Mouse (Mus musculus) midbrain, postnatal 0 days (tissue): Measurements from ENCODE around the gene 4930562C15Rik. TPM values are rescaled to one million over a fixed set of nuclear protein-coding genes. Genes with fewer than 3 reads are reported as not detected.

Experiments used
- ATAC-seq: fragments of 200-750 bp; cut with Nextera tagmentation; 2 replicates; pipeline ENCODE4 v1.8.0; 2017; ENCODE audit warnings: moderate number of reproducible peaks, mild to moderate bottlenecking, moderate TSS enrichment, moderate library complexity; ENCODE audit not compliant: low FRiP score
- DNase-seq: peaks from one replicate; pipeline ENCODE4 v3.0.0-alpha.2; 2015; ENCODE audit warnings: low spot score
- H3K27ac ChIP-seq: fragments of 300-500 bp; sonication (generic); 2 replicates; pipeline ENCODE4 v1.5.1; 2014; ENCODE audit warnings: low read depth, mild to moderate bottlenecking, low read length, mixed read lengths
- H3K27me3 ChIP-seq: fragments of 300-500 bp; sonication (generic); 2 replicates; pipeline ENCODE4 v1.6.1; 2014; ENCODE audit warnings: low read length, control low read depth, mixed read lengths; ENCODE audit not compliant: insufficient read depth
- H3K36me3 ChIP-seq: fragments of 300-500 bp; sonication (generic); 2 replicates; pipeline ENCODE4 v1.6.1; 2014; ENCODE audit warnings: low read length, control low read depth, mixed read lengths; ENCODE audit not compliant: insufficient read depth
- H3K4me1 ChIP-seq: fragments of 300-500 bp; sonication (generic); 2 replicates; pipeline ENCODE4 v1.6.1; 2014; ENCODE audit warnings: mild to moderate bottlenecking, control low read depth, antibody characterized with exemption, low read length, mixed read lengths; ENCODE audit not compliant: insufficient read depth
- H3K4me2 ChIP-seq: fragments of 300-500 bp; sonication (generic); 2 replicates; pipeline ENCODE4 v1.6.1; 2014; ENCODE audit warnings: low read depth, mild to moderate bottlenecking, low read length, mixed read lengths; ENCODE audit not compliant: poor library complexity, severe bottlenecking
- H3K4me3 ChIP-seq: fragments of 300-500 bp; sonication (generic); 2 replicates; pipeline ENCODE4 v1.5.1; 2014; ENCODE audit warnings: low read depth, mild to moderate bottlenecking, low read length, moderate library complexity
- H3K9ac ChIP-seq: fragments of 300-500 bp; sonication (generic); replicated peaks from 2 replicates; pipeline ENCODE4 v1.6.1; 2014; ENCODE audit warnings: mild to moderate bottlenecking, low read length, moderate library complexity, mixed read lengths; ENCODE audit not compliant: poor library complexity, severe bottlenecking
- H3K9me3 ChIP-seq: fragments of 300-500 bp; sonication (generic); 2 replicates; pipeline ENCODE4 v1.6.1; 2016; ENCODE audit warnings: low read length, control low read depth
- CTCF ChIP-seq: IDR thresholded peaks from 2 replicates; pipeline ENCODE4 v1.5.1; 2016; ENCODE audit warnings: antibody characterized with exemption, mild to moderate bottlenecking
- WGBS: fragments of 180-500 bp; shearing (Covaris S2); extraction: QIAGEN DNeasy Blood & Tissue Kit; methylation state at CpG from one replicate; pipeline ENCODE4 v1.1.7; 2014; 5-methylcytosine and 5-hydroxymethylcytosine counted together
- polyA plus RNA-seq: library from polyadenylated mRNA; unstranded; fragments of >200 nt; fragmentation: Nextera tagmentation; extraction: Ambion mirVana; gene quantifications from 2 replicates; pipeline ENCODE4 v1.2.1, GENCODE M21; 2015
- total RNA-seq: library from RNA; depleted of rRNA; stranded (reverse); fragments of >200 nt; gene quantifications from 2 replicates; pipeline ENCODE4 v1.2.3, GENCODE M21; 2014

4930562C15Rik gene
- total and polyA plus RNA-seq, 2 experiments from 2014 or later: 0.47 TPM; not detected in 1

- DNase-seq (peak; percentile 100), ATAC-seq (peak; percentile 90)
- Histone ChIP-seq H3K27me3 (no peaks in the 10 kb centered on the region), H3K4me1 (peaks cover 20% of the 10 kb centered on the region), H3K9me3 (no peaks in the 10 kb centered on the region), H3K4me3 (peak within 1 kb of the TSS; percentile 78), H3K36me3 (peaks cover 3% of the 10 kb centered on the region; the same call in 1 of the 2 replicates), H3K27ac (peak within 1 kb of the TSS; percentile 98), H3K9ac (peak within 1 kb of the TSS; percentile 93), H3K4me2 (peak within 1 kb of the TSS; percentile 82)
- TF ChIP-seq CTCF: no peak
- WGBS: under 1% methylated on average over 48 of the region's 48 CpGs
Measured at GRCm38 (mm10) chr16:4880136-4880825, 45.1 kb downstream of the 4930562C15Rik start, which contains the start of gene Ubald1. Gene Ubald1 (minus strand): TSS chr16:4880315.

GRCm38 (mm10) chr16:4881400-4882351 lies 46.5 kb downstream of the 4930562C15Rik start:
- no peak for ATAC-seq
- DNase-seq: no peak
- no peaks in the 10 kb centered on the region for H3K9me3 ChIP-seq
- H3K4me3 ChIP-seq: peak overlapping the region; percentile 55
- 72% methylated on average over 10 of the region's 10 CpGs for WGBS
- H3K27ac ChIP-seq: peak overlapping the region; percentile 98
- no peaks in the 10 kb centered on the region for H3K36me3 ChIP-seq
- H3K4me2 ChIP-seq: peak overlapping the region; percentile 82
- peak overlapping the region; percentile 93 for H3K9ac ChIP-seq
- H3K4me1 ChIP-seq: peaks cover 20% of the 10 kb centered on the region
- no peak for TF ChIP-seq CTCF
- no peaks in the 10 kb centered on the region for H3K27me3 ChIP-seq

GRCm38 (mm10) chr16:4884930-4885329 lies 49.7 kb downstream of the 4930562C15Rik start:
- no peak for TF ChIP-seq CTCF
- H3K36me3 ChIP-seq: no peaks in the 10 kb centered on the region
- H3K4me2 ChIP-seq: no peak overlapping the region
- no peak overlapping the region for H3K9ac ChIP-seq
- H3K27ac ChIP-seq: peak overlapping the region; percentile 92
- DNase-seq (no peak), ATAC-seq (no peak)
- H3K27me3 ChIP-seq: no peaks in the 10 kb centered on the region
- H3K9me3 ChIP-seq: no peaks in the 10 kb centered on the region
- H3K4me3 ChIP-seq: no peak overlapping the region
- H3K4me1 ChIP-seq: peaks cover 19% of the 10 kb centered on the region; the same call in 1 of the 2 replicates
- WGBS: 92% methylated on average over 10 of the region's 10 CpGs

- peak within 1 kb of the TSS; percentile 80 for H3K4me3 ChIP-seq
- peak within 1 kb of the TSS; percentile 91 for H3K9ac ChIP-seq
- peak within 1 kb of the TSS; percentile 64 for H3K4me2 ChIP-seq
- no peaks in the 10 kb centered on the region for H3K27me3 ChIP-seq
- H3K4me1 ChIP-seq: peaks cover 19% of the 10 kb centered on the region; the same call in 1 of the 2 replicates
- DNase-seq (peak; percentile 96), ATAC-seq (peak; percentile 88)
- TF ChIP-seq CTCF: no peak
- under 1% methylated on average over 56 of the region's 74 CpGs for WGBS
- no peaks in the 10 kb centered on the region for H3K9me3 ChIP-seq
- peak within 1 kb of the TSS; percentile 92 for H3K27ac ChIP-seq
- no peaks in the 10 kb centered on the region for H3K36me3 ChIP-seq
Measured at GRCm38 (mm10) chr16:4885760-4886689, 50.8 kb downstream of the 4930562C15Rik start, which contains the start of gene Mgrn1. Gene Mgrn1 (plus strand): TSS chr16:4886249.

GRCm38 (mm10) chr16:4886690-4887020 lies 51.4 kb downstream of the 4930562C15Rik start:
- H3K4me3 ChIP-seq: peak overlapping the region; percentile 80
- peak overlapping the region; percentile 64 for H3K4me2 ChIP-seq
- H3K9ac ChIP-seq: peak overlapping the region; percentile 91
- peak overlapping the region; percentile 92 for H3K27ac ChIP-seq
- WGBS: 0% methylated on average over 8 of the region's 8 CpGs
- no peak for TF ChIP-seq CTCF
- ATAC-seq (0 out of 2 replicates have a peak, but pooled peaks have one; percentile 1), DNase-seq (no peak)
- no peaks in the 10 kb centered on the region for H3K36me3 ChIP-seq
- H3K4me1 ChIP-seq: peaks cover 16% of the 10 kb centered on the region; the same call in 1 of the 2 replicates
- no peaks in the 10 kb centered on the region for H3K9me3 ChIP-seq
- H3K27me3 ChIP-seq: no peaks in the 10 kb centered on the region
